Mouse (Mus musculus) forebrain, embryonic 13.5 days (tissue): Measurements from ENCODE around the gene Dmp1. TPM values are rescaled to one million over a fixed set of nuclear protein-coding genes. Genes with fewer than 3 reads are reported as not detected.

Experiments used
- ATAC-seq: fragments of 200-750 bp; cut with Nextera tagmentation; 2 replicates; pipeline ENCODE4 v1.8.0; 2017
- H3K27ac ChIP-seq: fragments of 300-500 bp; sonication (generic); 2 replicates; pipeline ENCODE4 v1.5.1; 2015; ENCODE audit warnings: inconsistent platforms, mild to moderate bottlenecking, moderate library complexity
- H3K27me3 ChIP-seq: fragments of 300-500 bp; sonication (generic); 2 replicates; pipeline ENCODE4 v1.6.1; 2015; ENCODE audit warnings: mild to moderate bottlenecking, inconsistent platforms
- H3K36me3 ChIP-seq: fragments of 300-500 bp; sonication (generic); 2 replicates; pipeline ENCODE4 v1.6.1; 2015; ENCODE audit warnings: mild to moderate bottlenecking, inconsistent platforms; ENCODE audit not compliant: poor library complexity, severe bottlenecking
- H3K4me1 ChIP-seq: fragments of 300-500 bp; sonication (generic); 2 replicates; pipeline ENCODE4 v1.6.1; 2015; ENCODE audit warnings: inconsistent platforms
- H3K4me2 ChIP-seq: fragments of 300-500 bp; sonication (generic); 2 replicates; pipeline ENCODE4 v1.6.1; 2015; ENCODE audit warnings: inconsistent platforms, mild to moderate bottlenecking, moderate library complexity
- H3K4me3 ChIP-seq: fragments of 300-500 bp; sonication (generic); 2 replicates; pipeline ENCODE4 v1.5.1; 2015; ENCODE audit warnings: mild to moderate bottlenecking, inconsistent platforms
- H3K9ac ChIP-seq: fragments of 300-500 bp; sonication (generic); 2 replicates; pipeline ENCODE4 v1.6.1; 2015; ENCODE audit warnings: mild to moderate bottlenecking, inconsistent platforms
- H3K9me3 ChIP-seq: fragments of 300-500 bp; sonication (generic); replicated peaks from 2 replicates; pipeline ENCODE4 v1.6.1; 2016; ENCODE audit warnings: inconsistent platforms
- WGBS: fragments of 180-500 bp; shearing (Covaris S2); methylation state at CpG from one replicate; pipeline ENCODE4 v1.1.7; 2015; 5-methylcytosine and 5-hydroxymethylcytosine counted together
- polyA plus RNA-seq: library from polyadenylated mRNA; unstranded; fragments of >200 nt; fragmentation: Nextera tagmentation; extraction: Ambion mirVana; gene quantifications from 2 replicates; pipeline ENCODE4 v1.2.1, GENCODE M21; 2015

The Dmp1 gene
- 0.66 and 1.1 TPM in 2 replicates for polyA plus RNA-seq

- no peak within 1 kb of the TSS for H3K9ac ChIP-seq
- ATAC-seq: no peak
- no peaks in the 10 kb centered on the region for H3K9me3 ChIP-seq
- no peak within 1 kb of the TSS for H3K4me3 ChIP-seq
- WGBS: 78% methylated on average over 5 of the region's 5 CpGs
- H3K4me1 ChIP-seq: no peaks in the 10 kb centered on the region
- no peaks in the 10 kb centered on the region for H3K36me3 ChIP-seq
- H3K4me2 ChIP-seq: no peak within 1 kb of the TSS
- H3K27ac ChIP-seq: no peak within 1 kb of the TSS
- no peaks in the 10 kb centered on the region for H3K27me3 ChIP-seq
Observed at GRCm38 (mm10) chr5:104202351-104202750, at the start of gene Dmp1. TSS of gene Dmp1 (plus strand) at chr5:104202613.

DNA sequence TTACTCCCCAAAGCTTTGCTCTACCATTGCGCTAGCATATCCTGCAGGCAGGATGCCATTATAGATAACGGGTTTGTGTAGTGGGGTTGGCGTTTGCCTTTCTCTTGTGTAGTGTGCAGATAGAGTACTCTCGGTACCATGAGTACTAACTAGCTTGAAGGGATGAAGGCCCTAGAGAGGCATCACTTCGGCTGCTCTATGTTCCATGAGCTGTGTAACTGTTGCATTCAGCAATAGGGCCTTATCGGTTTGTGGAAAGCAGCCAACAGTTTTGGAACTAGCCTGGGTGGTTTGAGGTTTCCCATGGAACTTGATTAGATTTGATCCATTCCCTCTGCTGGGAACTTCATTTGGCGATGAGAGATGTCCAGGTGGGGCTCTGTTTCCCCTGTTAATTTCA is 44.7 kb upstream of the Dmp1 start:
- ATAC-seq: no peak

DNA sequence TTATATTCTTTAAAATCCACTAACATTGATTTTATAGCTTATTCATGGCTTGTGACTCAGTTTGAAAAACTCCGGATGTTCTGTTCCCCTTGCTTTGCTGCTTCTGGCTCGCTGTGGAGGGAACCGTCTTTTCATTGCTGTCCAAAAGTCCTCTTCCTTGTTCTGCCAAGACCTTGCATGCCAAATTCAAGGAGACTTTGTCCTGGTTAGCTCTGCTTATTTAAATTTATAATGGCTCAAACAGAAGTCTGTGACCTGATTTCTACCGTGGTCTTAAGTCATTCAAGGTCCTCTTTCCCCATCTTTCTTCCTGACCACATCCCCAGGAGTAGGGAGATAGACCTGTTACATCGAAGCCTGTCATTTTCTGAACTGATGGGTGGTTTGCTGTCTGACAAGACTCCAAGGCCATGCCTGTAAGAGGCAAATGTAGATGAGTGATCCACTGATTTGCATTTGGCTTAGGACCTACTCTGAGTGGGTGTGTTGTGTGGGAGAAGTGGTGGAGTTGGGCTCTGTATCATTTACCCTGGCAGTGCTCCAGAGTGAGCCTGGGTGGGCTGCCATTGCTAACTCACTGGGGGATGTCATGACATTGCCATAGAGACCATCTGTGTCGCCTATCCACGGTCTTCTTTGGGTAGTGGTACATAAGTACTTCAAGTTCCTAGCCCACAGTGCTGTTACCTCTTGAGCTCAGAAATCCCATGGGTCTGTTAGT is 43.9 kb upstream of the Dmp1 start:
- H3K27me3 ChIP-seq: no peaks in the 10 kb centered on the region
- no peak overlapping the region for H3K4me3 ChIP-seq
- no peaks in the 10 kb centered on the region for H3K4me1 ChIP-seq
- H3K36me3 ChIP-seq: no peaks in the 10 kb centered on the region
- H3K4me2 ChIP-seq: no peak overlapping the region
- no peak overlapping the region for H3K27ac ChIP-seq
- H3K9me3 ChIP-seq: no peaks in the 10 kb centered on the region
- 84% methylated on average over 7 of the region's 7 CpGs for WGBS
- H3K9ac ChIP-seq: no peak overlapping the region
- ATAC-seq: no peak

More for the DNA sequence above, 44.7 kb upstream of the Dmp1 start:
- Histone ChIP-seq H3K4me2 (no peak overlapping the region), H3K27ac (no peak overlapping the region), H3K4me1 (no peaks in the 10 kb centered on the region), H3K4me3 (no peak overlapping the region), H3K27me3 (no peaks in the 10 kb centered on the region), H3K36me3 (no peaks in the 10 kb centered on the region), H3K9me3 (no peaks in the 10 kb centered on the region), H3K9ac (no peak overlapping the region)
- 96% methylated on average over 7 of the region's 7 CpGs for WGBS

DNA sequence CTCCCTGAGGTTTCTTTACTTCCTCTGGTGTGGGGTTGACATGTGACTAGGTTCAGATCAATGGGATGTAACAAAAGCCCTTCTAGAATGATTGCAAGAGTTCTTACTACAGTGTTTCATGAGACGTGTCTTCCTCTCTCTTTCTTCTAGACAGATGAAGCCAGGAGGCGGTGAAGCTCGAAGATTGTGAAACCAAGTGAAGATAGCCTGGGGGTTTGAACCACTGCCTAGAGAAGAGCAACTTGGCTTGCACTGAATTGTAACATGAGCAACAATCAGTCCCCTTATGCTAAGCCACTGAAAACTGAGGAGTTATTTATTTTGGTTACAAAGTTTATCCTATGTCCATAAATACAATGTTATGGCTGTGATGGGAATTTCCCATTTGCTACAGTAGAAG is 41.8 kb upstream of the Dmp1 start:
- no peak overlapping the region for H3K4me2 ChIP-seq
- no peak overlapping the region for H3K27ac ChIP-seq
- H3K36me3 ChIP-seq: no peaks in the 10 kb centered on the region
- no peak for ATAC-seq
- WGBS: 85% methylated on average over 3 of the region's 3 CpGs
- no peaks in the 10 kb centered on the region for H3K9me3 ChIP-seq
- H3K4me3 ChIP-seq: no peak overlapping the region
- H3K27me3 ChIP-seq: no peaks in the 10 kb centered on the region
- no peak overlapping the region for H3K9ac ChIP-seq
- no peaks in the 10 kb centered on the region for H3K4me1 ChIP-seq

DNA sequence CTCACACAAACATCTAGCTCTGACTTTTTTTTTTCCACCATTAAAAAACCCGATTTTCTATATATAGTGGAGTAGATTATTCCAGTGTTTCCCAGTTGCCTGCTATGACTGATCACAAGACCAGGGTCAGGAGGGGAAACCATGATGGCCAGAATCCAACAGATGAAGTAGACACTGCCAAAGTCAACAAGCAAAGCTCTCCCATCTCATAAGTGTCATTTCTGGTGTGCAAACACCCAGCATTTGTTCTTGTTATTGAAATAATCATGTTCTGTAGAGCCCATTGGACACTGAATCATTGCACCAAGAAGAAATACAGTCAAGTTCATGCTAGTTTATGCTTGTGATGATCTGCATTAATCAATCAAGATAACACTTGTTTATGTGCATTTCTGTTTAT is 41.0 kb upstream of the Dmp1 start:
- H3K9ac ChIP-seq: no peak overlapping the region
- no peaks in the 10 kb centered on the region for H3K36me3 ChIP-seq
- H3K4me2 ChIP-seq: no peak overlapping the region
- H3K27ac ChIP-seq: no peak overlapping the region
- no peak for ATAC-seq
- H3K27me3 ChIP-seq: no peaks in the 10 kb centered on the region
- WGBS: 91% methylated on average over 1 of the region's 1 CpGs
- no peak overlapping the region for H3K4me3 ChIP-seq
- no peaks in the 10 kb centered on the region for H3K4me1 ChIP-seq
- H3K9me3 ChIP-seq: no peaks in the 10 kb centered on the region

DNA sequence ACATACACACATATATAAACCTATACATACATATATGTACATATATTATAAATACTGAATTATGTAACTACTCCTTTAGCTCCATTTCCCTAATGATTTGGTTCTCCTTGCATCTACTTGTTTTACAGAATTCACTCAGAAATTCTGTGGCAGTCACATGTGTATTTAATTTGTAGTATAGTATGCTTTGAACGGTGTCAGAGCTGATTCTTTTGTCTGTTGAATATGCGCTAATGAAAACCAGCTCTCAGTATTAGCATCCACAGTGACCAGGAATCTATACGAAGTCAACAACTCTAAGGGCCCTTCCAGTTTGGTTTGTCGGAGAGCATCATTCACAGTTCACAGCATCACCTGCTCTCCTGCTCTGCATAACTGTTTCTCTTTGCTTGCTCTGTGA is 38.9 kb upstream of the Dmp1 start:
- Histone ChIP-seq H3K9me3 (no peaks in the 10 kb centered on the region), H3K4me2 (no peak overlapping the region), H3K27ac (no peak overlapping the region), H3K36me3 (no peaks in the 10 kb centered on the region), H3K4me1 (no peaks in the 10 kb centered on the region), H3K4me3 (no peak overlapping the region), H3K9ac (no peak overlapping the region), H3K27me3 (no peaks in the 10 kb centered on the region)
- 77% methylated on average over 4 of the region's 4 CpGs for WGBS
- ATAC-seq: no peak

DNA sequence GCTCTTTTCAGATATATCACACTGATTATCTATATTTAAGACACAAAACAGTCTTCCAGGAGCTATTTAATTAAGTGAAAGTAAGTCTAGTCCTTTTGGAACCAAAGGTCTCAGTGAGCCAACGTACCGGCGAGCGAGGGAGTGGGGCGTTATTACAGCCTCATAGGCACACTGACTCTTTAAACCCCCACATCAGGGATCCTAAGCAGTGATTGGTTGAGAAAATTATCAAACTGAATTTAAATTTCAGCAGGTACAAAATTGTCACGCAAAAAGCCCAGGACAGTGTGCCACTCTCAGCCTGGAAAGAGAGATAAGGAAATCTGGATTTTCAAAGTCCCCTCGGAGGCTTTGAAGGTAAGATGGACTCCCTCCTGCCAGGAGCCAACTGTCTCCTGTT is 32.0 kb upstream of the Dmp1 start, which contains the start of gene Dspp:
Gene Dspp, plus strand, starts transcription at position 301 of the 400 bp plus-strand sequence.
- H3K9me3 ChIP-seq: no peaks in the 10 kb centered on the region
- H3K9ac ChIP-seq: no peak within 1 kb of the TSS
- no peak for ATAC-seq
- H3K4me1 ChIP-seq: no peaks in the 10 kb centered on the region
- WGBS: 94% methylated on average over 7 of the region's 7 CpGs
- no peak within 1 kb of the TSS for H3K4me2 ChIP-seq
- no peaks in the 10 kb centered on the region for H3K27me3 ChIP-seq
- H3K36me3 ChIP-seq: no peaks in the 10 kb centered on the region
- H3K27ac ChIP-seq: no peak within 1 kb of the TSS
- H3K4me3 ChIP-seq: no peak within 1 kb of the TSS

- Histone ChIP-seq H3K27ac (no peak overlapping the region), H3K4me2 (no peak overlapping the region), H3K27me3 (no peaks in the 10 kb centered on the region), H3K36me3 (no peaks in the 10 kb centered on the region), H3K4me3 (no peak overlapping the region), H3K4me1 (no peaks in the 10 kb centered on the region), H3K9ac (no peak overlapping the region), H3K9me3 (peaks cover 6% of the 10 kb centered on the region)
- whole genome bisulfite sequencing: 77% methylated on average over 6 of the region's 6 CpGs
- ATAC-seq: no peak
Observed at GRCm38 (mm10) chr5:104173094-104173493, 29.3 kb upstream of the Dmp1 start.

DNA sequence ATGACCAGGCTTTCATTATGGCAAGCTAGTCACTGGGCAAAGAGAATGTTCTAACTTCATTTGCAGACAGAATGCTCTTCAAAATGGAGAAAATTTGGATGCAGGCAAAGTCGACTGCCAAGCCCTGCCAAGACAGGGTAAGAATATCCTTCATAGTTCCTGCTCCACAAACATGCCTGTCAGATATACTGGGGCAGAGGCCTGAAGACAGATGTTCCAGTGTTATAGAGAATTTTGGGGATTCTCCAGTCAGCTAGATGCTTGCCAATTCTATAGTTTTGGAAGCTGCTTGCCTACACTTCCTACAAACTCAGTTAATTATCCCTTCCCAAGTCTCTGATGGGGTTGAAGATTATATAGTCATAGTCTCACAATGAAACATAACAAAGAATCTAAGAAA is 18.7 kb upstream of the Dmp1 start:
- ATAC-seq: no peak
- Histone ChIP-seq H3K4me1 (no peaks in the 10 kb centered on the region), H3K27ac (no peak overlapping the region), H3K36me3 (no peaks in the 10 kb centered on the region), H3K4me2 (no peak overlapping the region), H3K27me3 (no peaks in the 10 kb centered on the region), H3K9ac (no peak overlapping the region), H3K4me3 (no peak overlapping the region), H3K9me3 (0 out of 2 replicates have a peak, but pooled peaks cover 5% of the 10 kb centered on the region)
- WGBS: 95% methylated on average over 1 of the region's 1 CpGs

DNA sequence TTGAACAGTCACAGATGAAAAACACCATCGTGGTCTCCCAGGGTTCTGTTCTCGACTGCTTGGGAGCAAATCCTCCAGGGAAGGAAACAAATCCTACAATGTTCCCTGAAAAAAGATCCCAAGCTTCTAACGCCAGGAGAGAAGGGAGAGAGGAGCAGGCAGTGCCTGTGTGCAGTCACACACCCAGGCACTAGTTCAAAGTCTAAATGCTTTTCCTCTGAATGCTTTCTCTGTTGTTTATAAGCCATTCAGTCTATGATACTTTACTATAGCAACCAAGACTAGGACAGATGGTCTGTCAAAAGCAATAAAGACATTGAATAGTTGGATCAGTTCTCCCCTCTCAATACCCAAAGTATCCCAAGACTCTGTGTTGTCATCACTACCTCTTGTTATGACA is 15.1 kb upstream of the Dmp1 start:
- 78% methylated on average over 3 of the region's 3 CpGs for WGBS
- H3K9ac ChIP-seq: no peak overlapping the region
- H3K27me3 ChIP-seq: no peaks in the 10 kb centered on the region
- H3K27ac ChIP-seq: no peak overlapping the region
- no peak overlapping the region for H3K4me3 ChIP-seq
- no peak overlapping the region for H3K4me2 ChIP-seq
- H3K36me3 ChIP-seq: no peaks in the 10 kb centered on the region
- 0 out of 2 replicates have a peak, but pooled peaks cover 2% of the 10 kb centered on the region for H3K9me3 ChIP-seq
- no peak for ATAC-seq
- no peaks in the 10 kb centered on the region for H3K4me1 ChIP-seq

DNA sequence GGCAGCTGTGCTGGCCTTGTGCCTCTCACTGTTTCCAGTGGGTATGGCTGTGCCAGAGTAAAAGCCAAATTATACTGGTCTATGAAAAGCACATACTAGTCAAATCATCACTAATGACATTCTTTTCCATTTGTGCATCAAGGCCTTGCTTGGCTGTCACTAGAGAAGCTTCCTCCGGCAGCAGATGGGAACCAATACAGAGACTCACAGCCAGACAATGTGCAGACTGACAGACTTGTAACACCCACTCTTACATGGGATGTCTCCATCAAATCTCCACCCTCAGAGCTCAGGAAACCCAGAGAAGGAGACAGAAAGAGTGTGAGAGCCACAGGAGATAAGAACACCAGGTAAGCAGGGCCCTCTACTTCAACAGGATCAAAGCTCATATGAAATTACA is 7.3 kb upstream of the Dmp1 start:
- 80% methylated on average over 1 of the region's 1 CpGs for WGBS

GRCm38 (mm10) chr5:104201153-104201950 is 1.1 kb upstream of the Dmp1 start:
- Histone ChIP-seq H3K9ac (no peak overlapping the region), H3K4me1 (no peaks in the 10 kb centered on the region), H3K9me3 (no peaks in the 10 kb centered on the region), H3K4me2 (no peak overlapping the region), H3K27me3 (no peaks in the 10 kb centered on the region), H3K36me3 (no peaks in the 10 kb centered on the region), H3K27ac (no peak overlapping the region), H3K4me3 (no peak overlapping the region)
- 92% methylated on average over 12 of the region's 12 CpGs for WGBS
- ATAC-seq: no peak

More for the DNA sequence above, 7.3 kb upstream of the Dmp1 start:
- Histone ChIP-seq H3K4me3 (no peak overlapping the region), H3K4me2 (no peak overlapping the region), H3K9ac (no peak overlapping the region), H3K27me3 (no peaks in the 10 kb centered on the region), H3K27ac (no peak overlapping the region), H3K9me3 (0 out of 2 replicates have a peak, but pooled peaks cover 3% of the 10 kb centered on the region), H3K36me3 (no peaks in the 10 kb centered on the region), H3K4me1 (no peaks in the 10 kb centered on the region)
- ATAC-seq: no peak
